Mouse (Mus musculus) embryonic facial prominence, embryonic 14.5 days (tissue): ENCODE measurements at regions not wholly inside any gene's neighbourhood (a gene's known extent, or its start where the extent isn't known, plus 50 kb on each side); places are given as distances from the start of the nearest gene placed in this dataset.
A peak's percentile ranks its signal among the peaks of the same experiment; 100 is the strongest.

Experiments used
- ATAC-seq: fragments of 200-750 bp; cut with Nextera tagmentation; 2 replicates; pipeline ENCODE4 v1.8.0; 2017; ENCODE audit warnings: low read depth, moderate number of reproducible peaks, moderate TSS enrichment
- DNase-seq: peaks from one replicate; pipeline ENCODE4 v3.0.0-alpha.2; 2015; ENCODE audit warnings: low spot score
- H3K27ac ChIP-seq: fragments of 300-500 bp; sonication (generic); replicated peaks from 2 replicates; pipeline ENCODE4 v1.5.1; 2014; ENCODE audit warnings: low read depth, mild to moderate bottlenecking, low read length, moderate library complexity
- H3K27me3 ChIP-seq: fragments of 300-500 bp; sonication (generic); replicated peaks from 2 replicates; pipeline ENCODE4 v1.6.1; 2014; ENCODE audit warnings: low read length; ENCODE audit not compliant: control insufficient read depth, insufficient read depth
- H3K36me3 ChIP-seq: fragments of 300-500 bp; sonication (generic); 2 replicates; pipeline ENCODE4 v1.6.1; 2014; ENCODE audit warnings: low read length, mixed read lengths; ENCODE audit not compliant: control insufficient read depth, insufficient read depth
- H3K4me1 ChIP-seq: fragments of 300-500 bp; sonication (generic); 2 replicates; pipeline ENCODE4 v1.6.1; 2014; ENCODE audit warnings: antibody characterized with exemption, low read length; ENCODE audit not compliant: control insufficient read depth, insufficient read depth
- H3K4me2 ChIP-seq: fragments of 300-500 bp; sonication (generic); 2 replicates; pipeline ENCODE4 v1.6.1; 2014; ENCODE audit warnings: low read depth, mild to moderate bottlenecking, low read length, moderate library complexity, mixed read lengths
- H3K4me3 ChIP-seq: fragments of 300-500 bp; sonication (generic); 2 replicates; pipeline ENCODE4 v1.5.1; 2014; ENCODE audit warnings: low read depth, mild to moderate bottlenecking, low read length
- H3K9ac ChIP-seq: fragments of 300-500 bp; sonication (generic); 2 replicates; pipeline ENCODE4 v1.6.1; 2014; ENCODE audit warnings: low read depth, mild to moderate bottlenecking, low read length, moderate library complexity, mixed read lengths
- H3K9me3 ChIP-seq: fragments of 300-500 bp; sonication (generic); 2 replicates; pipeline ENCODE4 v1.6.1; 2016; ENCODE audit warnings: low read length; ENCODE audit not compliant: control insufficient read depth
- WGBS: fragments of 180-500 bp; shearing (Covaris S2); extraction: QIAGEN DNeasy Blood & Tissue Kit; methylation state at CpG from one replicate; pipeline ENCODE4 v1.1.7; 2014; 5-methylcytosine and 5-hydroxymethylcytosine counted together

GRCm38 (mm10) chr16:84100444-84100843 is 414.5 kb upstream of the A730009L09Rik start:
- WGBS, result 76% methylated on average over 1 of the region's 1 CpGs
- DNase-seq (no peak), ATAC-seq (no peak)
- H3K4me2 ChIP-seq, result no peak overlapping the region
- H3K36me3 ChIP-seq, result no peaks in the 10 kb centered on the region
- no peak overlapping the region for H3K27ac ChIP-seq
- no peak overlapping the region for H3K9ac ChIP-seq
- no peaks in the 10 kb centered on the region for H3K4me1 ChIP-seq
- H3K4me3 ChIP-seq, result no peak overlapping the region
- no peaks in the 10 kb centered on the region for H3K27me3 ChIP-seq
- H3K9me3 ChIP-seq, result no peaks in the 10 kb centered on the region

- H3K4me2 ChIP-seq, result no peak overlapping the region
- no peak for ATAC-seq
Measured at GRCm38 (mm10) chr16:84111610-84112009, 403.3 kb upstream of the A730009L09Rik start.

GRCm38 (mm10) chr16:84117556-84117955 is 397.4 kb upstream of the A730009L09Rik start:
- WGBS, result 79% methylated on average over 3 of the region's 3 CpGs
- no peaks in the 10 kb centered on the region for H3K36me3 ChIP-seq

More at GRCm38 (mm10) chr16:84111610-84112009, 403.3 kb upstream of the A730009L09Rik start:
- Histone ChIP-seq H3K4me1 (no peaks in the 10 kb centered on the region), H3K4me3 (no peak overlapping the region), H3K9ac (no peak overlapping the region), H3K27me3 (no peaks in the 10 kb centered on the region), H3K36me3 (no peaks in the 10 kb centered on the region), H3K9me3 (no peaks in the 10 kb centered on the region), H3K27ac (no peak overlapping the region)
- no peak for DNase-seq
- 72% methylated on average over 5 of the region's 5 CpGs for WGBS

GRCm38 (mm10) chr16:84135651-84136200 is 379.2 kb upstream of the A730009L09Rik start:
- 55% methylated on average over 4 of the region's 4 CpGs for WGBS
- Histone ChIP-seq H3K4me2 (no peak overlapping the region), H3K4me3 (no peak overlapping the region), H3K9me3 (no peaks in the 10 kb centered on the region), H3K4me1 (no peaks in the 10 kb centered on the region), H3K27me3 (no peaks in the 10 kb centered on the region), H3K27ac (no peak overlapping the region), H3K9ac (no peak overlapping the region), H3K36me3 (no peaks in the 10 kb centered on the region)
- no peak for ATAC-seq
- peak; percentile 43 for DNase-seq

More at GRCm38 (mm10) chr16:84117556-84117955, 397.4 kb upstream of the A730009L09Rik start:
- Histone ChIP-seq H3K4me1 (no peaks in the 10 kb centered on the region), H3K27ac (no peak overlapping the region), H3K9me3 (no peaks in the 10 kb centered on the region), H3K9ac (no peak overlapping the region), H3K27me3 (no peaks in the 10 kb centered on the region), H3K4me3 (no peak overlapping the region), H3K4me2 (no peak overlapping the region)
- ATAC-seq, result no peak
- DNase-seq, result no peak

GRCm38 (mm10) chr16:84151872-84152271 is 363.0 kb upstream of the A730009L09Rik start:
- no peak overlapping the region for H3K9ac ChIP-seq
- no peaks in the 10 kb centered on the region for H3K36me3 ChIP-seq
- DNase-seq, result no peak

GRCm38 (mm10) chr16:84172080-84172479 is 342.8 kb upstream of the A730009L09Rik start:
- no peak overlapping the region for H3K27ac ChIP-seq
- 73% methylated on average over 1 of the region's 1 CpGs for WGBS
- ATAC-seq (no peak), DNase-seq (no peak)
- H3K9me3 ChIP-seq, result no peaks in the 10 kb centered on the region
- H3K36me3 ChIP-seq, result no peaks in the 10 kb centered on the region
- no peak overlapping the region for H3K4me3 ChIP-seq
- no peaks in the 10 kb centered on the region for H3K27me3 ChIP-seq
- no peak overlapping the region for H3K9ac ChIP-seq
- no peaks in the 10 kb centered on the region for H3K4me1 ChIP-seq
- no peak overlapping the region for H3K4me2 ChIP-seq

More at GRCm38 (mm10) chr16:84151872-84152271, 363.0 kb upstream of the A730009L09Rik start:
- Histone ChIP-seq H3K9me3 (0 out of 2 replicates have a peak, but pooled peaks cover 7% of the 10 kb centered on the region), H3K4me1 (no peaks in the 10 kb centered on the region), H3K4me2 (no peak overlapping the region), H3K27ac (no peak overlapping the region), H3K27me3 (no peaks in the 10 kb centered on the region), H3K4me3 (no peak overlapping the region)
- 75% methylated on average over 3 of the region's 3 CpGs for WGBS
- ATAC-seq, result no peak
